Mouse (Mus musculus): ENCODE measurements around the gene Atp8b2.

Gene Atp8b2

DNA sequence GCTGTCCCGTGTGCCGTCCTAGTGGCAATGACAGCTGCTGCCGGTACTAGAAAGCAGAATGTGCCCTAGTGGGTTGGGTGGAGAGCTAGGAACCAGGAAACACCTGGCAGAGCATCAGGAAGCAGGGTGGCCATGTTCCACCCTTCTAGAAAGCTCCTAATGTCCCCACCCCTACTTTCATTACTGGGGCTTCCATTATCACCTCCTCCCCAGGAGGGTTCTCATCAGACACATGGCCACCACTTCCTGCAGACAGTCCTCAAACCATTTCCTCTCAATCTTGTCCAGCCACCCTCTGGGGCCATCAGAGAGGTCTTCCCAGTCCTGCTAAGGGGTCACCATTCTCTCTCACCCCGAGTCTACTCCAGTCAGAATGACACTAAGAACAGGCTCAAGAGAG is 1.9 kb downstream of the Atp8b2 start:
- in situ Hi-C loops (cut with MboI; ENCODE audit: unreplicated experiment in 2 of 2): loop anchor here in 1 of 2 experiments (10.0 kb wide), 1 partner anchor 177 kb away; no protein-coding TSS in a partner anchor

DNA sequence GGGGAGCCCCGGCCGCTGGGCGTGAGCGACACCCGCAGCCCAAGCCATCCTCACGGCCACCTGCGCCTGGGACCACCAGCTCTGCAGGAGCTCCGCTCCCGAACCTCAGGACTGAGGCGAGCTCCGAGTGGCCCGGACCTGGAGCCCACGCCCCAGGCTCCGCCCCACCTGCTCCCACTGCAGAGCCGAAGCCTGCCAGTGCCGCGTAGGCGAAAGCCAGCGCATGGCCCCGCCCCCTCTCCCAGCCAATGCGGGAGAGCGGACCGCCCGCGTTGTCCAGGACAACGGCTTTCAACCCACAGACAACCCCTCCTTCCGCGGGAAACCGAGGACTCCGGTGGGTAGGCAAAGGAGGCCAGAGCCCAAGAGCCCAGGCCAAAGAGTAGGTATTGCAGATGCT is 2.8 kb downstream of the Atp8b2 start:
- in situ Hi-C loops (cut with MboI; ENCODE audit: unreplicated experiment in 2 of 2): loop anchor here in 1 of 2 experiments (10.0 kb wide), 1 partner anchor 176 kb away; no protein-coding TSS in a partner anchor

- in situ Hi-C loops (cut with MboI; ENCODE audit: unreplicated experiment in 2 of 2): loop anchor here in 1 of 2 experiments (5.0 to 10.0 kb wide), 2 partner anchors 108 to 245 kb away; no protein-coding TSS in a partner anchor
Measured at GRCm38 (mm10) chr3:89959435-89959834, 3.9 kb downstream of the Atp8b2 start.

DNA sequence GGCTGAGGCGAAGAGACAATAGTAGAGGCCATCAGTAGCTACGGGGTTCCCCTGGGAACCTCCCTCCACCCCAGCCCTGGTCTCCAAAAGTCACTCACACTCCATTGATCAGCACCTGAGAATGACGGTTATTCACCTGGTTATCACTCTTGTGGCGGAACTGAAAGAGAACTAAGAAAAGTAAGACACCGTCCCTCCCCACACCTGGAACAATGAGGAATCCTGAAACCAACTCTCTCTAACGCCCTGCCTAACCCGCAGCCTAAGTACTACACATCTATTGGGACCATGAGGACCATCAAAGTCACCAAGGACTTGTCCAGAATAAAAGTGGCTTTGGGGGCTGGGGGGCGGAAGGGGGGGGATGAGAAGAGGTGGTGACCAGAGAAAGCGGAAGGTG is 5.4 kb downstream of the Atp8b2 start:
- in situ Hi-C loops (cut with MboI; ENCODE audit: unreplicated experiment in 2 of 2): loop anchor here in 1 of 2 experiments (5.0 to 10.0 kb wide), 2 partner anchors 109 to 247 kb away; no protein-coding TSS in a partner anchor

- in situ Hi-C loops (cut with MboI; ENCODE audit: unreplicated experiment in 2 of 2): loop anchor here in 1 of 2 experiments (5.0 to 10.0 kb wide), 2 partner anchors 111 to 248 kb away; no protein-coding TSS in a partner anchor
Measured at GRCm38 (mm10) chr3:89956177-89956971, 6.9 kb downstream of the Atp8b2 start.

- in situ Hi-C loops (cut with MboI; ENCODE audit: unreplicated experiment in 2 of 2): loop anchor here (5.0 to 10.0 kb wide), 2 partner anchors 124 to 251 kb away; no protein-coding TSS in a partner anchor
Measured at GRCm38 (mm10) chr3:89953420-89953819, 9.9 kb downstream of the Atp8b2 start.

DNA sequence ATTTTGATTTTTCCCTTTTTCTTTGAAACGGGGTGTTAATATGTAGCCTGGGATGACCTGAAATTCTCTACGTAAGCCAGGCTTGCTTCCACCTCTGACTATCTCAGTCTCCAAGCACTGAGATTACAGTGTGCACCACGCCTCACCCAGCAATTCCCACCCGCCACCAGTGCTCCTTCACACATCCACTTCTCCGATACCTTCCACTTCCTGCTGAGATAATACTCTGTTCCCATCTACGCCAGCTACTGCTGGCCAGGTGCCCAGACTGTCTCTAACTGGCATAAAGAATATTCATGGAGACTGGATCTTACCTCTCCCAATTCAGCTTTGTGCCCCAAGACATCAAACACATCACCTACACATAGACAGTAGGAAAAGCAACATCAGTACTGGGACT is 14.7 kb downstream of the Atp8b2 start:
- in situ Hi-C loops (cut with MboI; ENCODE audit: unreplicated experiment in 2 of 2): loop anchor here in 1 of 2 experiments (25.0 kb wide), 1 partner anchor 689 kb away; no protein-coding TSS in a partner anchor

GRCm38 (mm10) chr3:89948021-89948420 is 15.3 kb downstream of the Atp8b2 start:
- in situ Hi-C loops (cut with MboI; ENCODE audit: unreplicated experiment in 2 of 2): loop anchor here in 1 of 2 experiments (25.0 kb wide), 1 partner anchor 689 kb away; no protein-coding TSS in a partner anchor

- in situ Hi-C loops (cut with MboI; ENCODE audit: unreplicated experiment in 2 of 2): loop anchor here in 1 of 2 experiments (25.0 kb wide), 1 partner anchor 692 kb away; no protein-coding TSS in a partner anchor
Measured at GRCm38 (mm10) chr3:89945026-89945425, 18.3 kb downstream of the Atp8b2 start.

DNA sequence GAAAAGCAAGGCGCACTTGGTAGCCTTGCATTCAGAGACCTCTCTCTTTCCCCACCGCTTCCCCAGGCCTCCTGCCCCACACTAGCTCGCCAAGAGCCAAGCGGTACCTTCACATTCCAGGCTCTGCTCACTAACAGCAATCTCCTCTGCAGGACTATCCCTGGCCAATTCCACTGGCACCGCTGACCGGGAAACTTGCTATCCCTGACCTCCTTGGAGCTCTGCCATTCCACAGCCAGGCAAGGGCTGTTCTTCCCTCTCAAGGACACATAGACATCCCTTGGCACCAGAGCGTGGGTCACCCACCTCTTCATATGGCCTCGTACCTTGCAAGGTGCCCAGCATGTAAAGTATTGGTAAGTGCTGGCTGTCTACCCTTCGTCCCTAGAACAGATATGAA is 20.4 kb downstream of the Atp8b2 start:
- in situ Hi-C loops (cut with MboI; ENCODE audit: unreplicated experiment in 2 of 2): loop anchor here in 1 of 2 experiments (25.0 kb wide), 1 partner anchor 694 kb away; no protein-coding TSS in a partner anchor

DNA sequence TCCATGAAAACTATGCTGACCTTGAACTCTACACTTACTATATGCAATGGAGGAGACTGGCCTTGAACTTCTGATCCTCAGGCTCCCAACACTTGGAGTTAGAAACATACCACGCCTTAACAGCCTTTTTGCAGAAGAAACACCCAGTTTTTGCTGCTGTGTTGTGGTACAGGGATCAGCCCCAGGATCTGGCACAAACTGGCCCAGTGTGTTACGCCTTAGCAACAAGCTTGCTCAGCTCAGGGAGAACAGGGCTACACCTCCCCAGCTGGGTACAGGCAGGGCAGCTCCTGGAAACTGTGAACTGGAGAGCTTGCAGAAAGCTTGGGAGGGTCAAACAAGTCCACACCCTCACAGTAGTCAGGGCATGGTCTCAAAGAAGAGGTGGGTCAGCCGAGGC is 26.8 kb downstream of the Atp8b2 start:
- in situ Hi-C loops (cut with MboI; ENCODE audit: unreplicated experiment in 2 of 2): loop anchor here in 1 of 2 experiments (25.0 kb wide), 1 partner anchor 701 kb away; no protein-coding TSS in a partner anchor

GRCm38 (mm10) chr3:89932925-89933324 is 30.4 kb downstream of the Atp8b2 start:
- in situ Hi-C loops (cut with MboI; ENCODE audit: unreplicated experiment in 2 of 2): loop anchor here in 1 of 2 experiments (25.0 kb wide), 1 partner anchor 704 kb away; no protein-coding TSS in a partner anchor

DNA sequence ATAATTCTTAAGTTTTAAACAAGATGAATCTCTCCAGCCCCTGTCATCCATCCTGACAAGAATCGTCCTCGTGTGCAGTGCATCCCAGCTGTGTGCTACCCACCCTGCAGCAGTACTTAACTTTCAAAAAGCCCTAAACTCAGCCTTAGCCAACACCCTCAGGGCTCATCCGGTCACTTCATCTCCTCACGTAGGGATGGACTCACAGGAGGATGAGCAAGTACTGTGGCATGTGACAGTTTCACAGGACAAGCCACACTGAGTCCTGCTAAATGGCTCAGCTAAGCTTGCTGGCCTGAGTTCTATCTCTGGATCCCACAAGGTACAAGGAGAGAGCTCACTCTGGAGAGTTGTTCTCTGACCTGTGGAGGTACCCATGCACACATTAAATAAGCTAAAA is 34.4 kb downstream of the Atp8b2 start:
- in situ Hi-C loops (cut with MboI; ENCODE audit: unreplicated experiment in 2 of 2): loop anchor here in 1 of 2 experiments (25.0 kb wide), 1 partner anchor 708 kb away; no protein-coding TSS in a partner anchor

DNA sequence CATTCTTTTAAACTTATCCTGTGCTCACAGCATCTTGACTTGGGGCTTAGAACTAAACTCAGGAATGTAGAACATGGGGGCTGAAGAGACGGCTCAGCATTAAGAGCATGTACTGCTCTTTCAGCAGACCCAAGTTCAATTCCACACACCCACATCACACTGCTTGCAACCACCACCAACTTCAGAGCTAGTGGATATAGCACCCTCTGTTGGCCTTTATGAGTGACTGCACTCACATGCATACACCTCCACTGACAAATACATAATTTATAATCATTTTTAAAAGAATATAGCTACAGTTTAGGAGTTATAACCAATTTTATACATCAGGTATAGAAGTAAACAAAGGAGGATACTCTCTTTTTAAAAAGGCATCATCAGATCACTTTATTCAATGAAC is 36.9 kb downstream of the Atp8b2 start:
- in situ Hi-C loops (cut with MboI; ENCODE audit: unreplicated experiment in 2 of 2): loop anchor here in 1 of 2 experiments (25.0 kb wide), 1 partner anchor 711 kb away; no protein-coding TSS in a partner anchor

- in situ Hi-C loops (cut with MboI; ENCODE audit: unreplicated experiment in 2 of 2): no loop called here
Measured at GRCm38 (mm10) chr3:89920711-89921110, 42.6 kb downstream of the Atp8b2 start.

GRCm38 (mm10) chr3:89917408-89917807 is 45.9 kb downstream of the Atp8b2 start:
- in situ Hi-C loops (cut with MboI; ENCODE audit: unreplicated experiment in 2 of 2): no loop called here

DNA sequence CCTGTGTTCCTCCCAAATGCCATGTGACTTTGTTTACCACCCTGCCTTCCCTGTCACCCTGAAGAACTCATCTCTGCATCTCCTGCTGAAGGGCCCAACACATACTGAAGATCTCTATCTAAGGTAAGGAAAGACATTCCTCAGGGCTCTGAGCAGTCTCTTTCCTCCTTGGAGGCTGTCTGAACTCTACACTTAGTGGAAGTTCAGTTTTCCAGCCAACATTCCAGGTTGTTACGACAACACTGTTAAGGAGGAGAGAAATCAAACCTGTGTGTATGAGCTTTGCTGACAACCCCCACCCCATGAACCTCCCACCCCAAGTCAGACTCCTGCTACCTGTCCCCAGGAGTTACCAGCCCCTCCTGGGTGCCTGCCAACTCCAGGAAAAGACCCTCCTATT is 46.7 kb downstream of the Atp8b2 start:
- in situ Hi-C loops (cut with MboI; ENCODE audit: unreplicated experiment in 2 of 2): no loop called here

GRCm38 (mm10) chr3:89914700-89915099 is 48.6 kb downstream of the Atp8b2 start:
- in situ Hi-C loops (cut with MboI; ENCODE audit: unreplicated experiment in 2 of 2): no loop called here

GRCm38 (mm10) chr3:89912543-89913391 is 50.5 kb downstream of the Atp8b2 start, which contains the start of gene Il6ra:
TSS of gene Il6ra (minus strand) at chr3:89913196.
- in situ Hi-C loops (cut with MboI; ENCODE audit: unreplicated experiment in 2 of 2): no loop called here

- in situ Hi-C loops (cut with MboI; ENCODE audit: unreplicated experiment in 2 of 2): no loop called here
Measured at GRCm38 (mm10) chr3:89912108-89912542, 51.2 kb downstream of the Atp8b2 start.
